Mouse (Mus musculus) erythroblast, embryonic 14.5 days (primary cell): ENCODE measurements around the gene Tnnc2.

Experiments used
- GATA1 ChIP-seq: IDR thresholded peaks from 2 replicates; pipeline ENCODE4 v1.6.1; 2012; ENCODE audit warnings: low read length, inconsistent platforms, mixed read lengths
- TAL1 ChIP-seq: IDR thresholded peaks from 3 replicates; pipeline ENCODE4 v1.6.1; 2012; ENCODE audit warnings: low read length, inconsistent platforms, mixed read lengths

- TF ChIP-seq GATA1 (no peak), TAL1 (no peak)
Measured at GRCm38 (mm10) chr2:164794293-164794692, 14.5 kb upstream of the Tnnc2 start.
